Mouse (Mus musculus): Measurements from ENCODE around the gene Uimc1.

Uimc1 gene

DNA sequence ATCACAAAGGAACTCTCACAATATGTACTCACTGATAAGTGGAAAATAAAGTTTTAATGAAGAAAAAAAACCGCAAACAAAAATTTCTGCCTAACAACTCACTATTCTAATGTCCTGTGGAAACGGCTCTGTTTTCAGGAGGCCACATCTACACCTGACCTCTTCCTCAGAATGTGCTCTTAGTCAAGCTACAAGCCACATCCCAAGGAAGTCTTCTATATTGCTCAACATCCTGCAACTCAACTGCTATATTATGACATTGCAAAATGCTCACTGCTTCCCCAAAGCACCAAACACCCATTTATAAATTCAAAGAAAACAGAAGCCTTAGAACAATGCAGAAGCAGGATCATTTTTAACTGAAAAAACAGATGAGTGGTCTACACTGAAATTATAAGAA is 60.1 kb downstream of the Uimc1 start:
- no peak for DNase-seq (ENCODE audit: low spot score)

DNA sequence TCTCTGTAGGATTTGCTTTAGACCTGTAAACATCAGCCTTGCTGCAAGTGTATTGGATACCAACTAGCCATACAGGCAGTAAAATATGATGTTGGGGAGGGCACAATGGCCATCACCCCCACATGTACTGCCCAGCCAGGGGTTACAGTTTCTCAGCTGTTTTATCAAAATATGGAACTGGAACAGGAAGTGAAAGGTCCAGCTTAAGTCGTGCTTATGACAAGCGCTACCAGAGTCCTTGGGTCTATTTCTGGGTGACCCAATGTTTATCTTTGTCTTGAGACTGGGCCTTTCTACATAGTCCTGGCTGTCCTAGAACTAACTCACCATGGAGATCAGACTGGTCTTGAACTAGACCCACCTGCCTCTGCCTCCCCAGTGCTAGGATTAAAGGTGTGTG is 75.9 kb downstream of the Uimc1 start:
- DNase-seq (ENCODE audit: low spot score): no peak

DNA sequence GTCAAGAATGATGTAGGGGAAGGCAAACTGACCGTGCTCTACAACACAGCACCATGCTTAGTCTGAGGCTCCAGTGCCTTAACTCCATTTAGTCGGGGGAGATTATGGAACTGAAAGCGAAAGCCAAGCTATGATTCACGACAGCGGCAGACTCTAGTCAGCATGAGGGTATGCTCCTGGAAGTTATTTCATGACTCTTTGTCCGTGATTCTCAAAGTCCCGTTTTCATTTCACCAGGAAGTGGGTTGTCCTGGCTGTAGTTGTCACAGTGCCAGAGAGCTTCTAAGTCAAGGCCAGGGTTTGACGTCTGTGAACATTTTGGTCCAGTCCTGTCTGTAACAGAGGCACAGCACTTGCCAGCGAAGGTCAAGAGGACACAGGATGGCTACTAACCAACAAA is 77.4 kb downstream of the Uimc1 start:
- peak; percentile 15 for DNase-seq (ENCODE audit: low spot score)

DNA sequence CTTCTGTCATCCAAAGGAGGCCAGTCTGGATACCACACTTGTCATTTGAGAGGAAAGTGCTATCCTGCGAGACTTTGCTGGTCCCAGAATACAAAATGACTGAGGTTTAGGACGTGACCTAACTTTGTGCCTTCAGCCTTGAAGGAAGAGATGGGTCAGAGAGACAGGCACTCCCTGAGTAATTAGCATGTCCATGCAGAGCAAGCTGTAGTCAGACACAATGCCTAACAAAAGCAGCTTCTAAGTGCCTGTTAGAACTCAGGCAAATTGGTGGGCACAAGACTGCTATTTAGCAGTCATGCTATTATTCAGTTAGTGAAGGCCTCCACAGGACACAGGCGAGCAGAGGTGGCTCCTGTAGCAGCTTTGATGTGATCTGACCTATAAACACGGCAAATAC is 77.8 kb downstream of the Uimc1 start:
- no peak for DNase-seq (ENCODE audit: low spot score)

DNA sequence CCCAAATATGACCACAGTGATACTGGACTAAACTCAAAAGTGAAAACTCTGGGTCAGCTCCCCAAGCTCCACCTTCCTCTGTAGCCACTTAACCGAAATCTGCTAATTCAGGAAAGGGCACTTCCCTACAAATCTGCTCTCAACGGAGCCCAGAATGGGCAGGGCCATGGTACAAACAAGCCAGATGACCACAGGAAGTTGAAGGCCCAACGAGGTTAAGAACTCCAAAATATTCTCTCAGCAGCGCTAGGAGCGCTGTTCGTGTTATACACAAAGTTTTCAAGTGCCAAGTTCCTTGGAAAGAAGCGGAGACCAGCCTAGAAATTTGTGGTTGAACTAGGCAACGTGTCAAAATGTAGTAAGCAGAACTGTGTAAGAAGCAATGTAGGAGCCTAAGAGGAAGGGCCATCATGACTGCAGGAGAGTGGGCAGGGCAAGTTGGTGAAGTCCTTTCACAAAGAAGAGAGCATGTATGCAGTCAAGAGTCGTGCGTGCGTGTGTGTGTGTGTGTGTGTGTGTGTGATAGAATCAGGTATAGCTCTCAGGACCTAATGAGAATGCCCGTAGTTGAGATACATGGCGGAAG is 78.8 kb downstream of the Uimc1 start, which contains the start of gene Hk3:
Gene Hk3, minus strand, starts transcription at position 192 of the 586 bp plus-strand sequence.
- DNase-seq (ENCODE audit: low spot score): no peak

DNA sequence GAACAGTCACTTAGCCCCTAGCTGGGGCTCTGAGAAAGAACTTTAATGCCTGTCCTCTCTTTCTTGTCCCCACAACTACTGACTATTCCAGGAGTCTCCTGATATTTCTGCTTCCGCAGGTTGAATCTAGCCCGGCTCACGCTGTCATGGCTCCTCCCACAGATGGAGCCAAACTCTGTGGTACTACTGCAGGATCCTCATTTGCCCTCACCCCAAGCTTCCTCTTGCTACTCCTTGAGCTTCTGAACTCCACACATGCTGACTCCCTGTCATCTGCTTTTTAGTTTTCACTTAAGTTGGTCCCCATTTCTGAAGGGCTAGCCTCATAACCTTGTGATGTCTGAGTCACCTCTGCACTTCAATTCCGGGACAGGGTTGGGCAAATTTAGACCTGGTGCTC is 80.0 kb downstream of the Uimc1 start:
- DNase-seq (ENCODE audit: low spot score): no peak

DNA sequence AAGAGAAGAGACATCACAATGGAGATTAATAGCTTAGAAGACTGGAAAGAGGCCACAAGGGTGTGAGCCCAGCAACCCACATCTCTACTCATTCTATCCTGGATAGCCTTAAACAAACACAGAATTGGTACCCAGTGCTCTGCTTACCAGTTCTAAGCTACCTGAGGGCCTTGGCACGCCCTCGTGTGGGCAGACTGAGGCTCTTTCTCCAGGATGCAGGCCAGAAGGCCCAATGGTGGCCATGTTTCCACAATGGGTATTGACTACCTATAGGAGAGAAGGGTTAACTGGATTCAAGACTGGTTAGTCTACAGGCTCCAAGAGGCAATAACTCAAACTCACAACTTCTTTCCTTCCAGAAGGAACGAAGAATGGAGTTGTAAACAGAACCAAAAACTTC is 80.9 kb downstream of the Uimc1 start:
- DNase-seq (ENCODE audit: low spot score): no peak

DNA sequence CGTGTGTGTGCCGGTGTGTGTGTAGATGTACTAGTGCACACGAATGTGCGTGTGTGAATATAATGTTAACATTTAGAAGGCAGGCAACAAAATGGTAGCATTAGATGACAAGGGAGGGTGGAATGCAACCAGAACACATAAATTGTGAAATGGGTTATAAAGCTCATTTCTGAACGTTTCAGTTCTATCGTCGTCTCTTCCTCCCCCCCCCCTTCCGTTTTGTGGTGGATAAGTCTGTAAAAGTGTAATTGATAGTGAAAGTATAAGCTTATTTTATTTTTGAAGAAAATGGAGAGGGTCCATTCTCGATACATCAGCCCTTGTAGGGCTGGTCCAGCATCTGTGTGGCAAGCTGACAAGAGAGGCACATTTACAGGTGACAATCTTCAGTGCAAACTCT is 81.4 kb downstream of the Uimc1 start:
- DNase-seq (ENCODE audit: low spot score): no peak

DNA sequence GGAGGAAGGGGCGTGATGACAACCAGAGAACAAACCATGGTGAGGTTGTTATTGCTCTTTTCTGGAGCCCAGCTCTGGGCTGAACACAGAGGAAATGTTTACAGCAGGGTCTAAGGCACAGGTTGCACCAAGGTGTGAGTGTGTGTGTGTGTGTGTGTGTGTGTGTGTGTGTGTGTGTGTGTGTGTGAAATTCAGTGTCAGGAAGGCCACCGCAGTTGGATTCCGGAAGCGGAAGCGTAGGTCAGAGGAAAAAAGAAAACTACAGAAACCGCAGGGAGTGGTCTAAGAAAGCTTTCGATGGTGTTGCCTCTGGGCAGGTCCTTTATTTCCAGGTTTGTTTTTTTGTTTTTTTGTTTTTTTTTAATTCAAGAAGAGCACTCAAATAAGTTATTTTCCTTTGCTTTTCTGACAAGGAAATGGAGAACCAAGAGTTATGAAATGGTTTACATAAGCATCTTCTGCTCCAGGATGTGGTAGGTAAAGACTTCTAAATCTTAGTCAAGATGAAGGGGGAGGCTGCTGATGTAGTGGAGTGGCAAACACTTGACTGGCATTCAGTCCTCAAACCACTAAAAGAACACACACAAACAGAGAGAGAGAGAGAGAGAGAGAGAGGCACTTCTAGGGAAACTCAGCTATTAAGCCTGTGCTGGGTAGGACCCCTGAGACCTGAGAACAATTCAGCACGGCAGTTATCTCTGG is 82.1 kb downstream of the Uimc1 start:
- peak; percentile 68 for DNase-seq (ENCODE audit: low spot score)

DNA sequence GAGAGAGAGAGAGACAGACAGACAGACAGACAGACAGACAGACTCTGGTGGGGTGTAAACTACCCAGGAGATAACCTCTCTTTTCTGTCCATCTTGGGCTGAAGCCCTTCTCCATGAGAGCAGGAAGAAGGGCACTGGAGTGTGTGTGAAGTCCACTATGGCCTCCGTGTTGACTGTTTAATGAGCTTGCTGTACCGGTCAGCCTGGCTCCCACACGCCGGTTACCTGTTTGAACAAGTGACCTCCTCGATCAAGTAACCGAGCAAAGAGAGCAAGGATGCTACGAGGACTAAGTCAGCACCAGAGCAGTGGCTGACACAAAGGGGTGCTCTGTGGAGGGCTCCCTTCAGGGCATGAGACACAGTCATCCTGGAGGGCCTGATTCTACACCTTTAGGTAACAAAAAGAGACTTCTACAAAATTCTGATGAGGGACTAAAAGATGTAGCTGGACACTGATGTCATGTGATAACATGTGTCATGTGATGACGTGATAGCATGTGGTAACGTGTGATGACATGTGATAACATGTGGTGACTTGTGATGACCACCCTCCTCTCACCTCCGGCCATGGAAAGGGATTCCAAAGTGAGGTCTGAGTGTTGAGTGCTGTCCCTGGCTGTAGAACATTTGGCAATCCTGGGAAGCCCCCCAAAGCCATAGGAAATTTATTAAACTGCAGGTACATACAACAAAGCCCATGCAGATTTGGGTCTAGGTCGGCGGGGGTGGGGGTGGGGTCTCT is 82.8 kb downstream of the Uimc1 start:
- no peak for DNase-seq (ENCODE audit: low spot score)

DNA sequence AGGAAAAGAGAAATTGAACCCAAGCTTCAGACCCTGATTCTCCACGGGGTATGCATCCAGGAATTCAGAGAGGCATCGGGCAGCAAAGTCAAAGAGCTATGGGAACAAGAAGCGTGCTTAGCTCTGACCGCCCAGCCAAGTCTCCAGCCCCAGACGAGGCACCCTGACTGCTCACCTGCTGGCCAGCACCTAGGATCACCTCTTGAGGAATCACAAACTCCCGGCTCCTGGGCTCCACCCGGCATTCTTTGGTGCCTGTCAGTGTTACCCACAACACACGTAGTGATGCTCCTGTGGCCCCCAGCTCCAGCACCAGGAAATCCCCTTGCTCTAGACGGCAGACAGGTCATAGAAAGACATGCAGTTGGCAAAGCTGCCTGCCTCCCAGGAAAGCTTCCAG is 85.6 kb downstream of the Uimc1 start:
- no peak for DNase-seq (ENCODE audit: low spot score)

DNA sequence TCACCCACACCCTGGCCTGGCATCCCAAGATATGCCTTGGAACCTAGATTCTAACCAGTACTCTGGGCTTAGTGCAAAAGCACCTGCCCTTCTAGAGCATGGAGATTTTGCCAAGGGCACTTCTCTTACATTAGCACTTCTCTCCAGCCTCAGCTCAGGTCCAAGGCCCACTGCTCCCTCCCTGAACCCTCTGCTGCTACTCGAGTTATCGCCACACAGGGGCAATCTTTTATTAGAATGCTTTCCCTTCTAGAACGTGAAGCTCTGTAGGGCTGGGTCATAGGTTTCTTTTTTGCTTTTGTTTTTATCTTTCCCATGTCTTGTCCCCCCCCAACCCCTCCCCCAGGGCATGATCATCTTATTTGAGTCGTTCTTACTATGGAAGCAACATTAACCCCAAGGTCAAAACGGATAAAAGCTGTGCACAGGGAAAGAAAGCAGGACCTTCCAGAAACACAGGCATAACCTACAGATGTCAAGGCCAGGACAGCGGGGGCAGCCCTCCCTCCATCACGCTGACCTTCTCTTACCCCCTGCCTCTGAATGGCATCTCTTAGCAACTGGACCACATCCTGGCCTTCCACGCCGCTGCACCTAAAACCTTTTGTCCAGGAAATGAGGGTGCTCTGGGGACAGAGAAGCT is 86.3 kb downstream of the Uimc1 start:
- DNase-seq (ENCODE audit: low spot score): peak; percentile 16

DNA sequence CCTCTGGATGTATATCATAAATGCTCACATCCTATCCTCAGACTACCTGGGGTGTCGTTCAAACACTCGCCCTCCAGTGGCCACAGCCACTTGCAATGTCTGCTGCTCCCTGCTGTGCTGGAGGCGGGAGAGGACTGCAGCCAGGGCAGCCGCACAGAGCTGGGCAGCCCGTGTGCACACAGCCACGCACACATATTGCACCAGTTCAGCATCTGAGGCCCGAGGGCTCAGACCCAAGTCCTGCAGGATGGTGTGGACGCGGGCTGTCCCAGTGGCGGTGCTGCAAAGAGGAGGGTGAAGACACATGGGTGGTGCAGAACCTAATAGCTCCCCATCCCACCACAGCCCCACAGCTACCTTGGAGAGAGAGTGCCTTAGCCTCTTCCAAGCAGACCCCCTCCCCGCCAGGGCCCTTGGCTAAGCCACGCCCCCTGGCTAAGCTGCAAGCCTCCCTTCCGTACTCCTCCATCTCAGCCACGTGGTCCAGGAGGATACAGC is 88.1 kb downstream of the Uimc1 start:
- no peak for DNase-seq (ENCODE audit: low spot score)

DNA sequence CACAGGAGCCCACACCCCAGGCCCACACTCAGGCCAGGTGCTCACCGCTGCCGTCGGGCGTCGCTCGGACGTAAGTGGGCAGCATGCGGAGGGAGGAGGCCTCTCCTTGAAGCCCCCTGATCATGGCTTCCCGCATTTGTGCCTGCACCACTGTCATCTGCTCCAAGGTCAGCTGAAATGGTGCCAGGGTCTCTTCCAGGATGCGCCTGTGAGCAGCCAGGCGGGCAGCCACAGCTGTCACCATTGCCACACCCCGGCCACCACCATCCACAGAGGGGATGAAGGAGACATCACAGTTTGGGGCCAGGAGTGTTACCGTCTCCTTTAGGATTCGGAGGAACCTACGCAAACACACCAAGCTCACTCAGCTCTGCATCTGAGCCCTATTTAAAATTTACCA is 89.0 kb downstream of the Uimc1 start:
- DNase-seq (ENCODE audit: low spot score): no peak

DNA sequence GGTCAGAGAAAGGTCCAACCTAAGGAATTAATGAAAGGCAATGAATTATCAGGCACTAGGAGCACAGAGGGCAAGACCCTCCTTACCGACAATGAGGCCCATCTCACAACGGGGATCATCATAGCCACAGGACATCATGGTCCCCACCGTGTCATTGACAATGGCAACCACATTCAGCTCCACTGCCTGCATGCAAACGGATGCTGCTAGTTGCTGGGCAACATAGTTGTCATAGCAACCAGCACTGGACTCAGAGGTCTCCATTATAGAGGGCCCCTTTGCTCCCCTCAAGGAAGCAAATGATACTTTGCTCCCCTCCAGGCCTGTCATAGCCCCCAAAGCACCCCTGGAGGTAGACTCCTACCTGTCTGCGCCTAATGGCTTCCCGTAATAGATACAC is 91.5 kb downstream of the Uimc1 start:
- no peak for DNase-seq (ENCODE audit: low spot score)

DNA sequence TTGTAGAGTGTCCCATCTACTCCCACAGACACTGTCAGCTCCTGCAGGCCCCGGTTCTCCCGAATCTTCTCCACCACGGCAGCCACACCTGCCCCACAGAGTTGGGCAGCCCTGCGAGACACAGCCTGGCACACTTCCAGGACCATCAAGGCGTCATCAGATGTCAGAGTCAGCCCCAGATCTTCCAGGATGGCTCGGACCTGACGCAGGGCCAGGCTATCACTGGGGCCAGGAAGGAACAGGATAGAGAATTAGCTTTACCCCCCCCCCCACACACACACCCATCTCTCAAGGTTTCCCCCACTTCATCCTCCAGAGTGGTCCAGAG is 93.7 kb downstream of the Uimc1 start:
- no peak for DNase-seq (ENCODE audit: low spot score)

DNA sequence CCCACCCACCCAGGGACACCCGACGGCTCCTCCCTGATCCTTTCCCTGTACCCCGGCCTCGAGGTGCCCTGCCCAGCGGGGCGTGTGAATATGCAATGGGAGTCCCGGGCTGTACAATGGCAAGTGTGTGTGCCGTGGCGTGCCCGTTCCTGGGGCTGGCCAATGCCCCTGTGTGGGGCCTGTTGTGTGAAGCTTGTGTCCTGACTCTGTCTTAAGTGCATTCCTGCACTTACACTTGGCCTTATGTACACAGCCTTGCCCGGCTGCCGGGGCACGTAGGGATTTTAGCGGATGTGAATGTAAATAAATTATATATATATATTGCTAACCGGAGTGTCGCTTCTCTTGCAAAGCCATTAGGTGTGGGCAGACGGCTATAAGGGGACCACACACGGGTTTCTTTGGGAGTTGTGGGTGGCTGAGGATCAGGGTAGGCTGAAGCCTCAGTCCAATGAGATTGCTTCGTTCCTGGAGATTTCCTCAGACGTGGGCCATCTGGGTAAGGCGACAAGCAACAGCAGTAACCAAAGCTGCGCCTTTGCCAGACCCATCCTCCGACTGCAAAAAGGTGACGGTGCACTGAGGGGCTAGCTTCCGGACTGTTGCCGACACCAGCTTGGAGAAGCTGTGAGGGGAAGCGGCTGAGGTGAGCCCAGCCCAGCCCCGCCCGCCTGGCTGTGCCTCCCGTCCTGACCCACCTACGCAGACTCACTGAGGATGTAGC is 94.2 kb downstream of the Uimc1 start:
- no peak for DNase-seq (ENCODE audit: low spot score)

DNA sequence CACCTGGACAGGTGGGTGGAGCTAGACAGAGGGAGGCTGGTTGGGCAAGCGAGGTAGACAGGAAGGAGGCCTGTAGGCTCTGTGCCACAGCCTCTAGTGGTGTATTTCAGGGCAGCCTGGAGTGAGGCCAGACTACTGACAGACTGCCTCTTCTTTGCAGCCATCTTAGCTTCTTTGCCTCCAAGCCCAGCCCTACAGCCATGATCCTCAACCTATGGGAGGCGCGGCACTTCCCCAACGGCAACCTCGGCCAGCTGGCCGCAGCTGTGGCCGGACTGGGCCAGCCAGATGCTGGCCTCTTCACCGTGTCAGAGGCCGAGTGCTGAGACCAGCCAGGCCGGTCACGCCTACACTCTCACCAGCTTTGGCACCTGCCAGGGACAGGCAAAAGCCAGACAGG is 95.5 kb downstream of the Uimc1 start:
- DNase-seq (ENCODE audit: low spot score): no peak

DNA sequence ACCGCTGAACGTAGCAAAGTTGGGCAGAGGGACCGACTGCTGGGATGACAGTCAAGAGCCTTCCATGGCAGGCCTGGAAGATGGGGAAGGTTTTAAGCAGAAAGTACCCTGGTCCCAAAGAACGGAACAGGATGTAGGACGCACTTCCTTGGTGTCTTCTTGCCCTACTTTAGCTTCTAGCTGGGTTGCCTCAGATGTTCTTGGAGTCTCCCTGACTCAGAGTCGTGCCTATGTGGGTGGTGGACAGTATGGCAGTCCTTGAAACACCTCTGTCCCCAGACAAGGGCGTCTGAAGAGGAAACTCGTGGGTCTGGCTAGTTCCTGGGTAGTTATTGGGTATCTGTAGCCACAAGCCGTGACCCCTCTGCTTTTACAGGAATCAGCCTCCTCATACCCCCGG is 98.0 kb downstream of the Uimc1 start:
- no peak for DNase-seq (ENCODE audit: low spot score)

DNA sequence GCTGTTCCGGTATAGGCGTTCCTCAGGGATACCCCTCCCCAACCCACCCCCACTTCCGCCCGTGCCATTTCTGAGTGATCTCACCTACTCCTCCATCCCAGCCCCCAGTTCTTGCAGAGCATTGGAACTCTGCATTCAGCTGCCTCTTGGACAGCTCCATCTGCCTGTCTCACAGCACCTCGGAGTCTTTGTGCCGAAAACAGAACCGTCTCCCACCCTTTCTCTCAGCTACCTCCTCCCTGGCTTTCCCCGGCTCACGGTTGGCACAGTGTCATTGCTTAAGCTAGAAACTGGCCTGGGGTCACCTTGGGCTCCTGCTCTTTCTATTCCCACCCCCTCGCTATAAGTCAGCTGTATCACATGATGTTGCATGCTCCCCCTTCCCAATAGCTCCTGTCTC is 99.7 kb downstream of the Uimc1 start:
- no peak for DNase-seq (ENCODE audit: low spot score)

DNA sequence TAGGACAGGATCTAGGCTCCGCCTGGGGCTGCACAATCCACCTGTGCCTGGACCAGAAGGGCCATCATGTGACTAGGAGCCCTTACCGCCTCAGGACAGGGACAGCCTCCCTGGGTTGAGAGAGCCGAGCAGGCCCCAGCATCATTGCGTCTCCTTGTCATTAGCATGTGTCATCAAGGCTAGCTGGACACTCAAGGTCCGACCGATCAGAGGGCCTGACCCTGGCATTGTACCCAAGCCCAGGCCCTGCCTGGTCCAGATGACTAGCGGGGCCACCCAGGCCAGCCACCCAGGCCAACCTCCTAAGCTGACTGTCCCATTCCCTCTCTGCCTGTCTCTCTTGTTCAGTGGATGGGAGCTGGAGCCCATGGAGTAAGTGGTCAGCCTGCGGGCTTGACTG is 102.5 kb downstream of the Uimc1 start:
- no peak for DNase-seq (ENCODE audit: low spot score)

DNA sequence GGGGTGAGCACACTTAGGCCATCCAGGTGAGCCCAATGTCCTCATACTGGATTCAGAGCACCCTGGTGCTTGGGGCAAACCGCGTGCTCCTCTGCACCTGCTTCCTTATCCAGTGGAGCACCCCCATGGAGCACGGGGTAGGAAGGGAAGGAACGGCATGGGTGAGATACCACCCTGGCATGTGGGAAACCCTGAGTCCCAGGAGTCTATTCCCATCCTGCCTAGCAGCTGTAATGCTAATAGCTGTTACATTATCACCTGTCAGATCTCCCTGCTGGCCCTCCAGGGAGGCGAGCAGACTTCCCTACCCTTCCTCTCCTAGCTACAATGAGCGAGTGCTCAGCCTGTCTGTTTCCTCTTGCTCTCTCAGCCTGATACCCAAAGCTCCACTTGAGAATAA is 104.9 kb downstream of the Uimc1 start:
- no peak for DNase-seq (ENCODE audit: low spot score)

Measured in T-cell, adult 2 months (primary cell).